Mouse (Mus musculus) gastrocnemius, postnatal 14 days (tissue): ENCODE measurements around the gene Cfap73. TPM values are rescaled to one million over a fixed set of nuclear protein-coding genes. Genes with fewer than 3 reads are reported as not detected.

Source experiments
- DNase-seq: peaks from one replicate; pipeline ENCODE4 v3.0.0; 2021; ENCODE audit warnings: mixed read lengths
- intact Hi-C: fragments of 180-260 bp; cut with DNase I; formaldehyde crosslinking; loops from one replicate; pipeline ENCODE4 v1.15.1; 2025; ENCODE audit warnings: low total_unique reads
- total RNA-seq, 2 experiments: library from RNA; stranded (reverse); gene quantifications; 2 replicates each; pipeline ENCODE4 v1.2.3; 2021

Gene Cfap73
- total RNA-seq, 2 experiments from 2014 or later = not detected

DNA sequence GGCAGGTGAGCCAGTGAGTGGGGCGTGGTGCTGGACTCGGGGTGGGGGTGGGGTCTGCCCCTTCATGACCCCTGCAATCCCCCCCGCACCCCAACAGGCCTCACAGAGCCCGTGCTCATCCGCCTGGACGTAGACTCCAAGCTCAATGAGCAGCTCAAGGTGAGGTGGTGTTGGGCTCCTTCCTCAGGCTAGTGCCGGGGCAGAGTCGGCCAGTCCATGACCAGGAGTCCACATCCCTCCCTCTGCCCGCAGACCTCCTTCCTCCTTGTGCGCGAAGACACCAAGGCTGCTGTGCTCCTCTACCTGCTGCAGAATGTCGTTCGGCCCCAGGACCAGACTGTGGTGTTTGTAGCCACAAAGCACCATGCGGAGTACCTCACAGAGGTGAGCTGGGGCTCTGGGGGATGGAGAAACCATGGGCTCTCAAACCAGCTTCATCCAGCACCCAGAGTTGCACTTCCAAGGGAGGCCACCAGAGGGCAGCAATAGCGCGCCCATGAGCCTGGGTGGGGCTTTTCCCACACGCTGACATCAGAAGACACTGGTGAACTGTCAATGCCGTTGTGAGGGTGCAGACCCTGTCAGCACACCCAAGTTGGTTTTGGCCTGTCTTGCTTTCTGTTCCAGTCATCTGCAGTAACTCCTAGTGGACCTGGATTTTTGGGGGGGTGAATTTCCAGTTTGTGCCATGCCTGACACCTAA is 13.5 kb downstream of the Cfap73 start:
- intact Hi-C loops = loop anchor here (2.0 kb wide), 1 partner anchor 56 kb away; no protein-coding TSS in a partner anchor
- DNase-seq = peak; percentile 78

DNA sequence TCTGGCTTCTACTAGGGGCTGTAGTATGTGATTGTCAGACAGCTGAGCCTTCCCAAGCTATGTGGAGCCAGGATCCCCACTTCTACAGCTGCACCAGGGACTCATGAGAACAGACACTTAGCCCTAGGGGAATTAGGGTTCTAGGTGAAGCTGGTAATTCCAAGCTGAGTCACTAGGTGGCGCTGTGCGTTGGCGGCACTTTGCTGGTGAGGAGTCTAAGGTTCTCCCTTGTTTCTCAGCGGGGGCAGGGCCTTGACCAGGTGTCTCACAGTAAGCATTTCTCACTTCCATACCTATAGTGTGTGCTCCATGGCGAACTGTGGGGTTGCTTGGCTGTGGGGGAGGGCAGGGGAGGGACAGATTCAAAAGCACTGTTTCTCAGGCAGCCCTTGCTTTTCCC is 14.8 kb downstream of the Cfap73 start:
- no peak for DNase-seq
- intact Hi-C loops = no loop called here

DNA sequence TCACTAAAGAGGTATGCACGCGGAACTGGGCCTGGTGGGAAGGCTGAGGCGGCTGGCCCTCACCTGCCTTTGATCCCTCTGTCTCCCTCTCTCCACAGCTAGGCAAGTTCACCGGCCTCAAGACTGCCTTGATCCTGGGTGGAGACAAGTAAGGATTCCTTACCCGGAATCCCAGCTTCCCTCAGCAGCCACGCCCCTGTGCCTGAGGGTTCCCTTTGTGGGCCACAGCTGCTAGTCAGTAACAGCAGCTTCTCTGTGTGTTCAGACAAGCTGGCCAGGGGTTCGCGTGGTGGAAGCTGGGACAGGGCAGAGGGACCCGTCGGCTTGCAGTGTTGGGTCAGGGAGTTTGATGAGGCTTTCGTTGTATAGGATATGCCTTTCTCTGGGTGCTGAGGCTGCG is 15.3 kb downstream of the Cfap73 start:
- DNase-seq = no peak
- intact Hi-C loops = no loop called here

DNA sequence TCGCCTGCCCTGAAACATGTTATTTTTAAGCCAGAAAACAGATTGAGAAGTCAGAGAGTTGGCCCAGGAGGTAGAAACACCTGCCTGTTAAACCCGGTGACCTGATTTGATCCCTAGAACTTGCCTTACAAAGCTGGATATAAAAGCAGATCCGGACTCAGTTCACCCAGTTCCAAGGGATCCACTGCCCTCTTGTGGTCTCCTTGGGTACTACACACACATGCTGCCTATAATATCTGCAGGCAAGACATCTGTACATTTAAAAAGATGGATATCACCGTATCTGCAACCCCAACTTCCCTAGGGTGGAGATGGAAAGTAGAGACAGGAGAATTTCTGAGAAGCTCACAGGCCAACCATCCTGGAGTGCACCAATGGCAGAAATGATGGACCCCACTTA is 18.1 kb downstream of the Cfap73 start:
- no peak for DNase-seq
- intact Hi-C loops = no loop called here

DNA sequence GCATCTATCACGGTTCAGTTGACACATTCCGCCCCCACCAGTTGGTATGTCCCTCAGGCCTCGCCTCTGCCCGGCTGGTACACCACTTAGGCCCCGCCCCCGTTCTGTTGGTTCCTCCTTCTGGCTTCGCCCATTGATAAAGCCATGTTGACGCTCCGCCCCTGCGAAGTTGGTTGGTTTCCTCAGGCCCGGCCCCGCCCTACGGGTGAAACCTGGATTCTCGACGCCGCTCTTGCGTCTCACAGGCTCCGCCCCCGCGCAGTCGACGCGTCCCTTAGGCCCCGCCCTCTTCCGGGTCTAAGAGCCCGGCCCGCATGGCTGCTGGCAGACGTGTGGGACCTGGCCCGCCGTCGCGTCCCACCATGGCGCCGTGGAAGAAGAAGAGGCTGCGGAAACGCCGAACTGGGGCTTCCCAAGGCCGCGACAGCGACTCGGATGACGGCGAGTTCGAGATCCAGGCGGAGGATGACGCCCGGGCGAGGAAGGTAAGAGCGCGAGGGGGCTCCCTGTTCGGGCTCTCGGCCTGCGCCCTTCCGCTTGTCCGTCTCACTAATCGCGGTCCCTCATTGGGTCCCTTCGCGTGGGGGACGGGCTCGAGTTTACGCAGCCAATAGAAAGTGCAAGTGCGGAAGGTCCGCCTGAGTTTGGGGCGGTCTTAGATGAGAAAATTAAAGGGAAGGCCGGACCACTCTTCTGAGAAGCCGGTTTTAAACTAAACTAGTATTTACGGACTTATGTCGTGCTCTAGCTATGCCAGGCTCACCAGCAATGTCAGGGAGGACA is 21.0 kb downstream of the Cfap73 start:
- peak; percentile 100 for DNase-seq
- intact Hi-C loops = no loop called here

DNA sequence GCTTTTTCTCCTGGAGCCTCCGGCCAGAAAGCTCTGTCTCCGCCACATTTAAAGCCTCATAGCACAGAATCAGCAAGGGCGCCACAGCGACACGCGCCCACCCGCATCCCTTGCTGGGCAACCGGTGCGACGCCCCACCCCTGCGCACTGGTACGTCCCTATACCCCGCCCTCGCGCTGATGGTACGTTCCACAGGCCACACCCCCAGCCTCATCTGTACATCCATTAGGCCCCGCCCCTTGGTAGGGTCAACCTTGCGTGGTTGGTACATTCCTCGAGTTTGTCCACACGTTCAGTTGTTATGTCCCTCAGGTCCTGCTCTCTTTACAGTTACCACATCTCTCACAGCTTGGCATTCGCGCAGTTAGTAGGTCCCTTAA is 21.6 kb downstream of the Cfap73 start, which contains the start of the genes Rita1 and Ddx54:
Rita1 (minus strand) TSS at position 148 of the 380 bp plus-strand sequence.
Ddx54 (plus strand) TSS at position 298 of the 380 bp plus-strand sequence.
- DNase-seq = peak; percentile 96
- intact Hi-C loops = no loop called here

DNA sequence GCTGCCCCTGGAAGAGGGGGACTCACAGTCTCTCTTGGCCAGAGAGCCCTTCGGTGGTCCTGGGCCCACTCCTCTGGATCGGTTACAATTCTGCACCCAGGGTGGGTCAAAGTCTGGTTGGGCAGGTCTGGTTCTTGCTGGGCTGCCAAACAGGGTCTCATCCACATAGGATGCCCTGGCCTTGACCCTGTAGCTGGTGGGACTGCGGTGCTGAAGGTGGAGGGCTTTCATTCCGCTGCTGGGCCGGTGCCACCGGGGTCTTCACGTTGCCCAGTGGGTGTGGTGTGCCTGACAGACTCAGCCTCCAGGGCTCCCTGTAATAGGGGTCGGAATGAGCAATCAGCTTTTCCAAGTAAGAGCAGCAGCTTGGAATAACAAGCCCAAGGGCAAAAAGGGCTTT is 22.6 kb downstream of the Cfap73 start:
- DNase-seq = no peak
- intact Hi-C loops = no loop called here

DNA sequence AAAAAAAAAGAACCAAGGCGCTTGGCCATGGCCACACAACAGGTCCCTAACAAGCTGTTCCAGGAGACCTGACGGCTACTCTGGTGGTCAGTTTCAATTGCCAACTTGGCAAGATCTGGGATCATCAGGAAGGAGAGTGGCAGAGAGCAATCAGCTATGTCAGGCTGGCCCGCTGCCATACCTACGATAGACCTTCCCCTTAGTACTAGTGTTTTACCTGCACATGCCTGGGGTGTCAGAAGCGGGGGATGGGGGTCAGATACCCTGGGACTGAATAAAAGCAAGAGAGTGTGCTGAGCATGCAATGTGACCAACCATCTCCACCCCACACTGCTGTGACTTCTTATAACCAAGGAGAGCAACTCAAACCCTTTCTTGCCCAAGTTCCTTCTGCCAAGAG is 23.1 kb downstream of the Cfap73 start:
- intact Hi-C loops = no loop called here
- no peak for DNase-seq

DNA sequence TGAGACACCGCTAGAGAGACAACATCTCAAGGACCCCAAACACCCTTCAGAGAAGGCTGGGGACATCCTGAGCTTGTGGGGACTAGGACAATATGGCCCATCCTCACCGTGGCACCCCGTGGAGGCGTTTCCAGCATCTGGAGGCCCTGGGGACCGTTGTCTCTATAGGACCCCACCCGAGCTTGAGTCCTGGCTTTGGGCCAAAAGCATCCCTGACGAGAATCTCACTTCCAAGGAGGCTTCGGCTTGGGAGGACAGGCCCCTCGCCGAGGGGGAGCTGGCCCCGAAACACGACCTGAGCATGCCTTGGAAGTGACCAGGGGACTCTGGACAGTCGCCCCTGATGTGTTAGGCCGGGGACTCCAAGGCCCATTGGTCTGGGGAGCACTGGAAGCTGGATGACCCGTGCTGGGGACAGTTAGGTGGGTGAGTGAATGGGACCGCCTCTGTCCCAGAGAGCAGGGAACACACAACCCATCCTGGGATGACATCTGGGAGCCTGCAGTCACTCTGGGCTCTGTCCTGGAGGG is 24.7 kb downstream of the Cfap73 start:
- DNase-seq = no peak
- intact Hi-C loops = loop anchor here (5.0 kb wide), 1 partner anchor 102 kb away; no protein-coding TSS in a partner anchor

DNA sequence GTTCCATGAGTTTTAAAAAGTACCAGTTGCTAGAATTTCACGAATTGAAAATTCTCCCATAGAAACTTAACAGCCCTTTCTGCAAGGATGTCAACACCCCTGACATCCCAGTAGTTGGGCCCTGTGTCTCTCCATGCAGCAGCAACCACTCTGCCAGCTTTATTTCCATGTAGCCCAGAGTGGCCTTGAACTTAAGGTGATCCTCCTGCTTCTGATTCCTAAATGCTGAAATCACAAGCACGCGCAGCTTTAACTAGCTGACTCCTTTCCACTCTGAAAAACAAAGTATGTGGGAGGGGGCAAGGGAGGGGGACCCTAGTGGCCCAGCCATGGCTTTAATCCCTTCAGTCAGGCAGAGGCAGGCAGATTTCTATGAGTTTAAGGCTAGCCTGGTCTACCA is 26.7 kb downstream of the Cfap73 start:
- intact Hi-C loops = loop anchor here (5.0 kb wide), 1 partner anchor 100 kb away; no protein-coding TSS in a partner anchor
- DNase-seq = no peak

DNA sequence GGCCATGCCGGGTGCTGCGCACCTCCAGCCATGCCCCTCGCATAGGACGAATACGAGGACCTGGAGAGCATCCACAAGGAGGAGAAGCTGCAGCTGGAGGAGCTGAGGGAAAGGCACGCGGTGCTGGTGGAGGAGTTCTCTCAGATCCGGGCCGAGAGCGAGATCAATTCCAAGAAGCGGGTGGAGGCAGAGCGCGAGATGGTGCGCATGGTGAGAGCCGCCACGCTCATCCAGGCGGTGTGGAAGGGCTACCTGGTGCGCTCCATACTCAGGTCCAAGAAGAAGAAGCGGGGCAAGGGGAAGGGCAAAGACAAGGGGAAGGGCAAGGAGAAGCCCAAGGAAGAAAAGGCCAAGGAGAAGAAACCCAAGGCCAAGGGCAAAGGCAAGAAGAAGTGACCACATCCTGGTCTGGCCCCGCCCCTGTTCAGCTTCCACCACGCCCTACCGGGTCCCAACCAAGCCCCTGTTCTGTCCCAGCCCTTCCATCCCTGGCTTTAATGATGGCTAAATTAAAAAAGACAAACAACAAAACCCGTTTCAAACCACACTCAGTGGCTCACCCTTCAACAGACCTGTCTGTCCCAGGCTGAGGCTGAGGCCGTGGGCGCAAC is 27.3 kb downstream of the Cfap73 start:
- DNase-seq = no peak
- intact Hi-C loops = loop anchor here (5.0 kb wide), 1 partner anchor 99 kb away; no protein-coding TSS in a partner anchor

DNA sequence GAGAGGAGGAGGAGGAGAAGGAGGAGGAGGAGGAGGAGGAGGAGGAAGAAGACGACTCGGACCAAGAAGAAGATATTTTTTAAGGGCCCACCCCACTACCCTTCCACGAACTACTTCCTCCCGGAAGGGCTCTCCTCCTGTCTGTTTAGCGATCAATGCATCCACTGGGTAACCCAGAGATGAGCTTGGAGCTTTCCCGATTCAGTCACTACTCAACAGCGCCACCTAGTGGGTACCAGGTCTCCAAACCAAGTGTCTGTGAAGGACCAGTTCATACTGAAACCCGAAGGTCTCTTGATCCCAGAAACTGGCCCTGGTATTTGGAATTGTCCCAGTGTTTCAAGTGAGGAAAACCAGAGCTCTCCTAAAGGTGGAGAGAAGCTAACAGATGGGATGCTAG is 28.3 kb downstream of the Cfap73 start:
- intact Hi-C loops = loop anchor here (5.0 kb wide), 1 partner anchor 98 kb away; no protein-coding TSS in a partner anchor
- DNase-seq = peak; percentile 89

DNA sequence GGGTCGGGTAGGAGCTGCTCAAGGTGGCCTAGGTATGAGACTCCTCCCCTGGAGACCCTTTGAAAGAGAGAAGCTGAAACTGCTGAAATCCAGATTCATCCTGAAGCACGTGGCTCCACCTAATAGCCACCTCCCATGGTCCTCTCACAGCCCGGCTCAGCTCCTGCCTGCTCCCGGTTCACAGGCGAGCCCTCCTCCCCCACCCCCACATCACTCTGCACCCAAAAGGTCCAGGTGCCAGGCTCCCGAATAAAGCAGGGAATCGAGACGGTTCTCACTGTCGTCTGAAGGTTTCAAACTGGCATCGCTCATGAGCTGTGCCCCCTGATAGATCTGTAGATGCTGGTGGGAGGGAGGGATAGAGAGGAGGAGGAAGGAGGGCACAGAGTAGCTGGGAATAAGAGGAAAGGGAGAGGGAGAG is 28.8 kb downstream of the Cfap73 start:
- intact Hi-C loops = loop anchor here (5.0 kb wide), 1 partner anchor 98 kb away; no protein-coding TSS in a partner anchor
- no peak for DNase-seq

DNA sequence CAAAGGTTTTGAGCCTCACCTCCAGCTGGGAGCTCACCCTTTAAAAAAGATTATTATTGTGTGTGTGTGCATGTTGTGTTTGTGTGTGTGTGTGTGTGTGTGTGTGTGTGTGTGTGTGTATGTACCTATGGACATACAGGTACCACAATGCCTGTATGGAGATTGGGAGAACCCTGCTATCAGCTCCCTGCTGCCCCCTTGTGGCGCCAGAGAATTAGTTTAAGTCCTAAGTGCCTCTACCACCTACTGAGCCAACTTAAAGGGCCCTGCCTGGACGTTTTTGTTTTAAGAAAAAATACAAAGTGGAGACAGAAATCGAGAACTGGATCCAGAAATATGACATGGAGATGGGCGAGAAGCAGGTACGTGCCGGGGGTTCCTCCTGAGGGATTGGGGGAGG is 29.2 kb downstream of the Cfap73 start:
- intact Hi-C loops = loop anchor here (5.0 kb wide), 3 partner anchors 48 to 98 kb away; no protein-coding TSS in a partner anchor
- DNase-seq = peak; percentile 83

DNA sequence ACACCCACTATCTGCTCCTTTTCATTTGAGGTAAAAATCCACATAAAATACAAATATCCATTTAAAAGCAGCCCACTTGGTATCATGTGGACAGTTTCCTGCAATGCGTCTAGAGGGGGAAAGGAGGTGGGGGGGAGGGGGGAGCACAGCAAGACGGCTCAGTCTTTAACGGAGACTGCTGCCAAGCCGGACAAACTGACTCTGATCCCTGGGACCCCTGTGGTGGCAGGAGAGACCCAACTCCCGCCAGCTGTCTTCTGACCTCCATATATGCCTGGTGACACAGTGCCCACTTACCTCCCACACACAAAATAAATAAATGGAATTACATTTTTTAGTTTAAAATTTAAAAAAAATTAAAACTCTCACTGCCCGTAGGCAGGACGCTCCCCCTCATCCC is 30.5 kb downstream of the Cfap73 start:
- no peak for DNase-seq
- intact Hi-C loops = loop anchor here (5.0 kb wide), 2 partner anchors 46 to 81 kb away; no protein-coding TSS in a partner anchor

DNA sequence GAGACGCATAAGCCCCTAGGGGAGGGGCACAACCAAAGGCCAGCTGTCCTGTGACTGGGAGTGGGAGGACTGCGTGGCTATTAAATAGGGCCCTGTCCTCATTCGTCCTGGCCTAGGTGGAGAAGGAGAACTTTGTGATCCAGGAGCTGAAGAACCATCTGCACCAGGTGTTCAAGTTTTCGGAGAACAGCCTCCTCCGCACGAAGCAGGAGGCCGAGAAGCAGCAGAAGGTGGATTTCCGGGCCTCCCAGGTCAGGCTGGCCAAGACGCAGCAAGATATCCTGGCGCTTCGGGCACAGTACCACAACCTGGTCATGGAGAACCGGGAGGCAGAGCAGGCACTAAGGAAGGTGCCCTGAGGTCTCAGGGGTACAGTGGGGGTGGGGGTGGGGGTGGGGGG is 31.8 kb downstream of the Cfap73 start:
- DNase-seq = no peak
- intact Hi-C loops = loop anchor here (5.0 kb wide), 2 partner anchors 45 to 80 kb away; no protein-coding TSS in a partner anchor

DNA sequence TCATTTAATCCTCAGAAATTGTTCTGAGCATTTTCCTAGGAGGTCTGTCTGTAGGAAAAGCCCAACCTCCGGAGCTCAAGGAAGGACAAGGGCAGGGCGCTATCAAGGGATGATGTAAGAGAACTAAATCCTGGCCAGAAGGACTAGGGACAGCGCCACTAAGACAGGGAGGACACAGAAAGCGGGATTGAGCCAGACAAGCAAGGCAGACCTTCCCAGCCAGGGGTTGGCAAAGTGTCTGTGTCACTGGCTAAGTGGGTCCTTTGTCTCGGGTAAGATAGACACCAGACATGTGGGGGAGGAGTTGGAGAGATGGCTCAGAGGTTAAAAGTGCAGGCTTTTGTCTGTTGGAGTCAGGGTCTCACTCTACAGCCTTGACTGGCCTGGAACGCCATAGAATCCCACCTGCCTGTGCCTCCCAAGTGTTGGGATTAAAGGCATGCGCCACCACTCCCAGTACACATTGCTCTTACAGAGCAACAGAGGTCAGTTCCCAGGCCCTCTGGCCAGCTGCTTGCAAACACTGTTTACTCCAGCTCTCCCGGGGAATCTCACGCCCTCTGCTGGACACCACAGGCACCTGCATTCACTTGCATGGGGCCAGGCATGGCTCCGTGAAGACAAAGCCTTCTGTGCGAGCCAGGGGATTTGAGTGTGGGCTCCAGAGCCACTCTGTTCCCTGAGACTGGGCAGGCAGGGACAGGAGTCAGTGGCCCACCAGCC is 32.9 kb downstream of the Cfap73 start:
- intact Hi-C loops = loop anchor here (5.0 kb wide), 2 partner anchors 44 to 79 kb away; no protein-coding TSS in a partner anchor
- DNase-seq = no peak

DNA sequence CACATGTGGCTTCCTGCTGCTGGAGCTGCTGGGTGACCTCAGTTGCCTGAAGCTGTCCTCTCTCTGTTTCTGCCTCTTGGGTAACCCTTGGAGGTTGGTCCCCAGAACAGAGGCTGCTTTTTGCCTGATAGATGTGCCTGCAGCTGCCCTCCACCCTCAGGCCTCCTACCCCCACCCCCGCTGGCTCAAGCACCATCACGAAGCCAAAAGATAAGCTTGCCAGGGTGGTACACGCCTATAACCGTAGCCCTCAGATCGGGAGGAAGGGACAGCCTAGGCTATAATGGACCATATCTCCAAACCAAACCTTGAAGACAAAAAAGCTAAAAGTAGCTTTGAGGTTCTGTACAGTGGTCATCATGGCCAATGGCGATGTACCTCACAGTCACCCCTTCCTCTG is 34.4 kb downstream of the Cfap73 start:
- intact Hi-C loops = loop anchor here (5.0 kb wide), 2 partner anchors 42 to 77 kb away; no protein-coding TSS in a partner anchor
- DNase-seq = no peak

DNA sequence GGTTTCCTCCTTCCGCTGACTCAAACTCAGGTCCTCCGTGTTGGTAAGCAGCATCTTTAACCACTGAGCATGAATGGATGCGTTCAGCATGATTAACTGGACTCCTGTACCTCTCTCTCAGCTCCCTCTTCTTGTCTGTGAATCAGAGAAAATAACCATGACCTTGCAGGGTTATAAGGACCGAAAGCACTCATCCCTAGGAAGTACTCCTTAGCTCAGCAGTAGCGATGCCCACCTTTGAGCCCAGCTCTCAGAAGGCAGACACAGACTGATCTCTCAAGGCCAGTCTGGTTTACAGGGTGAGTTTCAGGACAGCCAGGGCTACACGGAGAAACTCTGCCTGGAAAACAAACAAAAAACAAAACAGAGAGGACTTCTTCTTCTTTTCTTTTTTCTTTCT is 39.5 kb downstream of the Cfap73 start:
- intact Hi-C loops = no loop called here
- DNase-seq = no peak
